Mouse (Mus musculus) forebrain, embryonic 15.5 days (tissue): Measurements from ENCODE around the gene Uhmk1. TPM values are rescaled to one million over a fixed set of nuclear protein-coding genes. Genes with fewer than 3 reads are reported as not detected.
"Not testable (repeated sequence)": the region's sequence is repeated elsewhere in the genome, so short reads cannot be mapped to it uniquely, and the experiment has no call there.

ENCODE experiments used
- ATAC-seq: fragments of 200-750 bp; cut with Nextera tagmentation; replicated peaks from 2 replicates; pipeline ENCODE4 v1.8.0; 2017; ENCODE audit warnings: mild to moderate bottlenecking, moderate TSS enrichment, moderate library complexity
- H3K27ac ChIP-seq: fragments of 300-500 bp; sonication (generic); replicated peaks from 2 replicates; pipeline ENCODE4 v1.5.1; 2015; ENCODE audit warnings: mild to moderate bottlenecking, inconsistent platforms
- H3K27me3 ChIP-seq: fragments of 300-500 bp; sonication (generic); 2 replicates; pipeline ENCODE4 v1.6.1; 2015; ENCODE audit warnings: inconsistent platforms
- H3K36me3 ChIP-seq: fragments of 300-500 bp; sonication (generic); 2 replicates; pipeline ENCODE4 v1.6.1; 2015; ENCODE audit warnings: mild to moderate bottlenecking, inconsistent platforms
- H3K4me1 ChIP-seq: fragments of 300-500 bp; sonication (generic); 2 replicates; pipeline ENCODE4 v1.6.1; 2015; ENCODE audit warnings: inconsistent platforms
- H3K4me2 ChIP-seq: fragments of 300-500 bp; sonication (generic); replicated peaks from 2 replicates; pipeline ENCODE4 v1.6.1; 2015; ENCODE audit warnings: mild to moderate bottlenecking, inconsistent platforms
- H3K4me3 ChIP-seq: fragments of 300-500 bp; sonication (generic); 2 replicates; pipeline ENCODE4 v1.5.1; 2015; ENCODE audit warnings: mild to moderate bottlenecking, inconsistent platforms
- H3K9ac ChIP-seq: fragments of 300-500 bp; sonication (generic); replicated peaks from 2 replicates; pipeline ENCODE4 v1.6.1; 2015; ENCODE audit warnings: mild to moderate bottlenecking, inconsistent platforms
- H3K9me3 ChIP-seq: fragments of 300-500 bp; sonication (generic); 2 replicates; pipeline ENCODE4 v1.6.1; 2016; ENCODE audit warnings: inconsistent platforms
- WGBS: fragments of 180-500 bp; shearing (Covaris S2); methylation state at CpG from one replicate; pipeline ENCODE4 v1.1.7; 2015; ENCODE audit warnings: mixed read lengths; 5-methylcytosine and 5-hydroxymethylcytosine counted together
- polyA plus RNA-seq: library from polyadenylated mRNA; unstranded; fragments of >200 nt; fragmentation: Nextera tagmentation; extraction: Ambion mirVana; gene quantifications from 2 replicates; pipeline ENCODE4 v1.2.1, GENCODE M21; 2015

Uhmk1 gene
- 7.1 and 7.5 TPM in 2 replicates for polyA plus RNA-seq

DNA sequence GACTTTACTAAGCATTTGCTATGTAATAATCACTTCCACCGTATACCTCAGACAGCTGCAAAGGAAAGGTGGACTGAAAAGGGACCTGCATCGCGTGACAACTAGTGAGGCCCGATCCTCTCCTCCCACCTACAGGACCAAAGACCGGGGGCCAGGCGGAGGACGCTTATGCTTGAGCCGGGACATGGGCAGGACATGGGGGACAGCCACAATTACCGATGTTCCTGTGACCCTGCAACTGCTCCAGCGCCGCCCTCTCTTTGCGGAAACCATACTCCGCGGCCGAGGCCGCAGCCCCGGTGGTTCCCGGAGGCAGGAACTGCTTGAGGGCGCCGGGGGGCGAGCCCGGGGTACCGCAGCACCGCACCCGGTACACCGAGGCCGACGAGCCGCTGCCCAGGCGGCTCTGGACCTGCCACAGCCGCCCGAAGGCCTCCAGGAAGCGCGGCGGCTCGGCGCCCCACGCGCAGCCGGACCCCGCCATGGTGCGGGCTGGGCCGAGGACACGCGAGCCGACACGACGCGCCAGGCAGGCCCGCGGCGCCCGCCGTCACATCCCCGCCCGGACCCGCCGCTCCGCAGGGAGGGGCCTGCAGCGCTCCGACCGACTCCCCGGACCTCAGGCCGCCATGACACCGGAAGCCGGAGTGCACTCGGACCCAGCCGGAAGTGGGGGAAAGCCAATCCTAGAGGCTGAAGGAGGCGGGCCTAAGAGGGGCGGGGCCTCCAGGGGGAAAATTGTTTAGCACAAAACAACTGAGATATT is at the start of gene Uhmk1:
Gene Uhmk1, minus strand, starts transcription at position 641 of the 766 bp plus-strand sequence.
- under 1% methylated on average over 61 of the region's 70 CpGs for WGBS
- peak within 1 kb of the TSS; percentile 75 for H3K27ac ChIP-seq
- peak within 1 kb of the TSS; percentile 70 for H3K4me2 ChIP-seq
- H3K4me3 ChIP-seq = peak within 1 kb of the TSS; percentile 70
- peaks cover 10% of the 10 kb centered on the region for H3K36me3 ChIP-seq
- H3K27me3 ChIP-seq = 0 out of 2 replicates have a peak, but pooled peaks cover 3% of the 10 kb centered on the region
- H3K4me1 ChIP-seq = peaks cover 14% of the 10 kb centered on the region
- H3K9ac ChIP-seq = peak within 1 kb of the TSS; percentile 71
- ATAC-seq = peak; percentile 99
- H3K9me3 ChIP-seq = no peaks in the 10 kb centered on the region

DNA sequence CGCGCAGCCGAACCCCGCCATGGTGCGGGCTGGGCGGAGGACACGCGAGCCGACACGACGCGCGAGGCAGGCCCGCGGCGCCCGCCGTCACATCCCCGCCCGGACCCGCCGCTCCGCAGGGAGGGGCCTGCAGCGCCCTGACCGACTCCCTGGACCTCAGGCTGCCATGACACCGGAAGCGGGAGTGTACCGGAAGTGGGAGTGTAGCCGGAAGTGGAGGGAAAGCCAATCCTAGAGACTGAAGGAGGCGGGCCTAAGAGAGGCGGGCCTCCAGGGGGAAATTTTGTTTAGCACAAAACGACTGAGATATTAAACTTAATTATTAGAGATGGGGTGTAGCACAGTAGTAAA is 40.3 kb upstream of the Uhmk1 start:
- no peaks in the 10 kb centered on the region for H3K36me3 ChIP-seq
- ATAC-seq = peak; percentile 100
- H3K4me3 ChIP-seq = peak overlapping the region; percentile 73
- H3K9me3 ChIP-seq = no peaks in the 10 kb centered on the region
- H3K27ac ChIP-seq = 0 out of 2 replicates have a peak overlapping the region, but pooled peaks have one; percentile 11
- H3K4me2 ChIP-seq = peak overlapping the region; percentile 86
- WGBS = 2% methylated on average over 32 of the region's 32 CpGs
- H3K27me3 ChIP-seq = 0 out of 2 replicates have a peak, but pooled peaks cover 10% of the 10 kb centered on the region
- peak overlapping the region; percentile 72 for H3K9ac ChIP-seq
- H3K4me1 ChIP-seq = peaks cover 4% of the 10 kb centered on the region; the same call in 1 of the 2 replicates

- H3K27ac ChIP-seq = 0 out of 2 replicates have a peak overlapping the region, but pooled peaks have one; percentile 11
- no peaks in the 10 kb centered on the region for H3K36me3 ChIP-seq
- peak overlapping the region; percentile 86 for H3K4me2 ChIP-seq
- 22% methylated on average over 30 of the region's 30 CpGs for WGBS
- H3K4me3 ChIP-seq = peak overlapping the region; percentile 73
- no peaks in the 10 kb centered on the region for H3K9me3 ChIP-seq
- ATAC-seq = peak; percentile 24
- 0 out of 2 replicates have a peak, but pooled peaks cover 10% of the 10 kb centered on the region for H3K27me3 ChIP-seq
- H3K9ac ChIP-seq = peak overlapping the region; percentile 72
- peaks cover 4% of the 10 kb centered on the region; the same call in 1 of the 2 replicates for H3K4me1 ChIP-seq
Observed at GRCm38 (mm10) chr1:170254893-170255559, 39.8 kb upstream of the Uhmk1 start.

DNA sequence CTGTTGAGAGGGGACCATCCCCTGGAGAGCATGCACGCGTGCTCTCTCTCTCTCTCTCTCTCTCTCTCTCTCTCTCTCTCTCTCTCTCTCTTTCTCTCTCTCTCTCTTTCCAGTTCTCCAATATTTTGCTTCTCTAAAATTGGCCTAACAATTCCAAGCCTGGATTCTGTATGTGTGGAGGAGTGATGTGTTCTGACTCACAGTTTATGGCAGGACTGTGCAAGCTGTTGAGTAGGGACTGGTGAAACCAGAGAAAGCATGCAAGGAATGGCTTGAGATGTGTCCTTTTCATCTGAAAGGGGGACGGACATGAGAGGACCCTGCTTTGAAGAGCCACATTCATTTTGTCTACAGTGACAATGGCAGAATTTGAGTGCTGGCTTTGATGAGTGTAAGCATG is 29.8 kb upstream of the Uhmk1 start:
- no peak for ATAC-seq
- Histone ChIP-seq H3K4me3 (no peak overlapping the region), H3K4me1 (no peaks in the 10 kb centered on the region), H3K36me3 (no peaks in the 10 kb centered on the region), H3K27ac (no peak overlapping the region), H3K9ac (no peak overlapping the region), H3K4me2 (no peak overlapping the region), H3K9me3 (no peaks in the 10 kb centered on the region), H3K27me3 (peaks cover 3% of the 10 kb centered on the region; the same call in 1 of the 2 replicates)
- WGBS = 83% methylated on average over 3 of the region's 3 CpGs

DNA sequence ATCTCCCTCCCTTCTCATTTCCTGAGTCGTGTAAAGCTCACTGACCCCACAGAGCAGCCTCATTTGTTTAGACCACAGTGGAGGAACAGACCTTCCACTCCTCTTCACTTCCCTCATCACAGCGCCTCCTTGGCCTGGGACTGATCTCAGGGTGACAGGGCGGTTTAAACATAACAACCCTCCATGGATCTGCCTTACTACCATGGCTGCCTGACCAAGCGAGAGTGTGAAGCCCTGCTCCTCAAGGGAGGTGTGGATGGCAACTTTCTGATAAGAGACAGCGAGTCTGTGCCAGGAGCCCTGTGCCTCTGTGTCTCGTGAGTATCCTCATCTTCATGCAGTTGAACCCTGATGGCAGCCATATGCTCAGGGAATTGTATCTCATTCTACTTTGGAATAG is 17.5 kb upstream of the Uhmk1 start, which contains the start of gene Sh2d1b2:
Gene Sh2d1b2, plus strand, starts transcription at position 62 of the 400 bp plus-strand sequence.
- H3K9me3 ChIP-seq, H3K27me3 ChIP-seq, H3K27ac ChIP-seq, H3K4me2 ChIP-seq, H3K4me1 ChIP-seq, ATAC-seq, H3K4me3 ChIP-seq, H3K9ac ChIP-seq, H3K36me3 ChIP-seq: not testable (repeated sequence)
- WGBS = 74% methylated on average over 6 of the region's 6 CpGs

DNA sequence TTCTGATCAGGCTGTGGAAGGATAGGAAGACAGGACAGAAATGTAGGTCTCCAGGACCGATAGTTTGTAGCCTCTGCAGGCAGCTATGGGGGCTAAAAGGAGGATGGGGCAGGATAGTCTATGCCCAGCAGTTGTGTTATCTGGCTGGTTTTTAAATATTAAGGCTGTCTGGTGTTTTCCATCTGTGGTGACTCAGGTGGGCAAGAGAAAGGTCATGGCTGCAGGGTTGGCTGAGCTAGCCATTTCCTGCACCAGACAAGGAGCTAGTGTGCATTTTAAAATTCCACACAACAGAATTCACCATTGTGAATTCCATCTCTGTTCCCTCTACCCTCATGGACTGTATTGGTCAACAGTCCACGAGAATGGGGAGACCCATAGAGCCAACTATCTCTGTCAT is 8.1 kb upstream of the Uhmk1 start:
- no peak overlapping the region for H3K4me3 ChIP-seq
- no peaks in the 10 kb centered on the region for H3K36me3 ChIP-seq
- no peak overlapping the region for H3K27ac ChIP-seq
- H3K9ac ChIP-seq = no peak overlapping the region
- WGBS = 81% methylated on average over 2 of the region's 2 CpGs
- no peak for ATAC-seq
- H3K27me3 ChIP-seq = peaks cover 10% of the 10 kb centered on the region
- H3K4me2 ChIP-seq = no peak overlapping the region
- no peaks in the 10 kb centered on the region for H3K9me3 ChIP-seq
- H3K4me1 ChIP-seq = no peaks in the 10 kb centered on the region

GRCm38 (mm10) chr1:170220351-170220750 is 5.2 kb upstream of the Uhmk1 start:
- Histone ChIP-seq H3K9me3 (no peaks in the 10 kb centered on the region), H3K4me1 (no peaks in the 10 kb centered on the region), H3K4me3 (no peak overlapping the region), H3K27ac (no peak overlapping the region), H3K9ac (no peak overlapping the region), H3K27me3 (peaks cover 13% of the 10 kb centered on the region), H3K4me2 (no peak overlapping the region), H3K36me3 (no peaks in the 10 kb centered on the region)
- no peak for ATAC-seq

DNA sequence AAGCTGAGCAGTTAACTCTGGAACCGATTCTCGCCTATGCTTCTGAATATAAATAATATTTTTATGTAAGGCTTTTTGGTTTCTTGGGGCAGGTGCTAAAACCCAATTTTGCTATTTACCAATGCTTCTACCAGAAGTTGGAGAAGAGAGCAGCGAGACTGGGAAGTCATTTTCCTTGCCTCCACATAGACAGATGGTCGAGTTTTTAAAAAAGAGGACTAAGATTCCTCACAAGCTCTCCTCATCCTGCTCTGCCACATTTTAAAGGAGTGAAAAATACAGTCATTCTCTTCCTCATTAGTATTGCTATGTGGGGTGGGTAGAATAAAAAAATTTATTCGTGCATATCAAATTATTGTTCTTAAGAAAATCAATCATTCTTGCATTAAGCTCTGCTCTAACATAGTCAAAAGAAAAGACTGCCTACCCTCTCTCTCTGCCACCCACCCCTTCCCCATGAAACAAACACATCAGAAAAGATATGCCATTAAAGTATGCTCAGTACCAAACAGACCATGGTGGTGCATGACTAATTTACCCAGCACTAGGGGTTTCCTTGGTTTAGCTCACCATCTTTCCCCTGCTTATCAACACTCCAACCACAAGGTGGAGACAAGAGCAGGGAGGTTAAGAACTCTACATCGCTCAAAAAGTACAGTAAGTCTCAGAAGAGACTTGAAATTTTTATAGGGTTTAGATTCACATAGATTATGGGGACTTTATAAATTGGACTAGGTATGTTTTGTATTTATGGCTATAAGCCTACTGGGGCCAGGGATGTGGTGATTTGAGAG is 3.1 kb upstream of the Uhmk1 start:
- Histone ChIP-seq H3K4me1 (peaks cover 12% of the 10 kb centered on the region), H3K4me2 (no peak overlapping the region), H3K27ac (no peak overlapping the region), H3K9ac (no peak overlapping the region), H3K4me3 (no peak overlapping the region), H3K9me3 (no peaks in the 10 kb centered on the region), H3K27me3 (peaks cover 13% of the 10 kb centered on the region), H3K36me3 (no peaks in the 10 kb centered on the region)
- 84% methylated on average over 6 of the region's 6 CpGs for WGBS
- no peak for ATAC-seq

DNA sequence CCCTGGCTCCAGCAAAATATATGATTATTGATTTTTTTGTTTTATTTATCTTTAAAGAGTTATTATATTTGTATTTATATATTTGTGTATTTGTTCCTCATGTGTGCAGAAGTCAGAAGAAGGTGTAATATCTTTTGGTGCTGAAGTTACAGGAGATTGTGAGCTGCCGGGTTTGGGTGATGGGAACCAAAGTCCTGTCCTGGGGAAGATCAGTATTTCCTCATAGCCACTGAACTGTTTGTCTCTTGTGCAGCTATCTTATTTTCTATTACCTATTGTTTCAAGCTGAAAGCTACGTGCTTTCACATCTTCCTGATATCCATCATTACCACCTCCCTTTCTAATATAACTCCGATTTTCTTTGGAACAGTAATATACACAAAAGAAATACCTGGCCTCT is 393 bp upstream of the Uhmk1 start:
- H3K9me3 ChIP-seq = no peaks in the 10 kb centered on the region
- 0 out of 2 replicates have a peak overlapping the region, but pooled peaks have one; percentile 75 for H3K27ac ChIP-seq
- H3K4me3 ChIP-seq = peak overlapping the region; percentile 70
- H3K9ac ChIP-seq = no peak overlapping the region
- H3K27me3 ChIP-seq = peaks cover 6% of the 10 kb centered on the region; the same call in 1 of the 2 replicates
- 80% methylated on average over 3 of the region's 3 CpGs for WGBS
- H3K4me1 ChIP-seq = peaks cover 14% of the 10 kb centered on the region
- peak; percentile 42 for ATAC-seq
- peaks cover 10% of the 10 kb centered on the region for H3K36me3 ChIP-seq
- H3K4me2 ChIP-seq = peak overlapping the region; percentile 70

DNA sequence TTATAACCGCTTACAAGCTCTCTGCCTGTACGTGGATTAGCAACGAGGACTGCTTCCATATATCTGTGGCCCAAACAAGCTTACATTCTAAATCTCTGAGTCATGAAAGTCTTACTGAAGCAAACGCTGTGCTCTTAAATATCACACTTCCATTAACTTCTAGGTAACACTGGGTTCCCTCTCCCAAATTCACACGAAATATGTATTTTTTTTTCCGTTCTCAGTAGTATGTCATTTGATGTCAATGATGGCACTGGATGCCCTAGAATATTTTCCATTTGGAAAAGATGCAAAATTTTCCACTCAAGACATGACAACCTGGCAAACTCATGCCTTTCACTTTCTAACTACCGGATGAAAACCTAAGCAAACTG is 827 bp downstream of the Uhmk1 start:
- Histone ChIP-seq H3K27me3 (0 out of 2 replicates have a peak, but pooled peaks cover 3% of the 10 kb centered on the region), H3K27ac (peak overlapping the region; percentile 75; the same call in 1 of the 2 replicates), H3K36me3 (peaks cover 10% of the 10 kb centered on the region), H3K4me1 (peaks cover 14% of the 10 kb centered on the region), H3K9ac (peak overlapping the region; percentile 71), H3K4me2 (peak overlapping the region; percentile 70), H3K9me3 (no peaks in the 10 kb centered on the region), H3K4me3 (peak overlapping the region; percentile 70)
- ATAC-seq = no peak
- 48% methylated on average over 7 of the region's 7 CpGs for WGBS

- Histone ChIP-seq H3K27me3 (0 out of 2 replicates have a peak, but pooled peaks cover 3% of the 10 kb centered on the region), H3K4me3 (no peak overlapping the region), H3K4me2 (no peak overlapping the region), H3K9me3 (no peaks in the 10 kb centered on the region), H3K27ac (no peak overlapping the region), H3K36me3 (peaks cover 12% of the 10 kb centered on the region), H3K9ac (no peak overlapping the region), H3K4me1 (peaks cover 14% of the 10 kb centered on the region)
- WGBS = 92% methylated on average over 10 of the region's 10 CpGs
- ATAC-seq = no peak
Observed at GRCm38 (mm10) chr1:170213181-170213879, 1.9 kb downstream of the Uhmk1 start.
